Mouse (Mus musculus): ENCODE results near the gene Cited4.

Cited4 gene

GRCm38 (mm10) chr4:120666358-120667024 lies at the start of gene Cited4:
Gene Cited4 (plus strand): TSS chr4:120666572.
- in situ Hi-C loops (cut with MboI; ENCODE audit: low pct_unique_long_range_greater_than_20kb in 1 of 2, low sequenced_read_pairs in 2 of 2, unreplicated experiment in 1 of 2) = no loop called here

GRCm38 (mm10) chr4:120627728-120628127 lies 38.6 kb upstream of the Cited4 start:
- in situ Hi-C loops (cut with MboI; ENCODE audit: low pct_unique_long_range_greater_than_20kb in 1 of 2, low sequenced_read_pairs in 2 of 2, unreplicated experiment in 1 of 2) = no loop called here

GRCm38 (mm10) chr4:120630218-120630931 lies 36.0 kb upstream of the Cited4 start:
- in situ Hi-C loops (cut with MboI; ENCODE audit: low pct_unique_long_range_greater_than_20kb in 1 of 2, low sequenced_read_pairs in 2 of 2, unreplicated experiment in 1 of 2) = no loop called here

GRCm38 (mm10) chr4:120631828-120632227 lies 34.5 kb upstream of the Cited4 start:
- in situ Hi-C loops (cut with MboI; ENCODE audit: low pct_unique_long_range_greater_than_20kb in 1 of 2, low sequenced_read_pairs in 2 of 2, unreplicated experiment in 1 of 2) = no loop called here

GRCm38 (mm10) chr4:120635351-120635750 lies 31.0 kb upstream of the Cited4 start:
- in situ Hi-C loops (cut with MboI; ENCODE audit: low pct_unique_long_range_greater_than_20kb in 1 of 2, low sequenced_read_pairs in 2 of 2, unreplicated experiment in 1 of 2) = no loop called here

GRCm38 (mm10) chr4:120641946-120642345 lies 24.4 kb upstream of the Cited4 start:
- in situ Hi-C loops (cut with MboI; ENCODE audit: low pct_unique_long_range_greater_than_20kb in 1 of 2, low sequenced_read_pairs in 2 of 2, unreplicated experiment in 1 of 2) = no loop called here

- in situ Hi-C loops (cut with MboI; ENCODE audit: low pct_unique_long_range_greater_than_20kb in 1 of 2, low sequenced_read_pairs in 2 of 2, unreplicated experiment in 1 of 2) = no loop called here
Observed at GRCm38 (mm10) chr4:120643899-120644298, 22.5 kb upstream of the Cited4 start.

- in situ Hi-C loops (cut with MboI; ENCODE audit: low pct_unique_long_range_greater_than_20kb in 1 of 2, low sequenced_read_pairs in 2 of 2, unreplicated experiment in 1 of 2) = no loop called here
Observed at GRCm38 (mm10) chr4:120649369-120650207, 16.8 kb upstream of the Cited4 start.

- in situ Hi-C loops (cut with MboI; ENCODE audit: low pct_unique_long_range_greater_than_20kb in 1 of 2, low sequenced_read_pairs in 2 of 2, unreplicated experiment in 1 of 2) = no loop called here
Observed at GRCm38 (mm10) chr4:120650208-120650592, 16.2 kb upstream of the Cited4 start.

GRCm38 (mm10) chr4:120655898-120656297 lies 10.5 kb upstream of the Cited4 start:
- in situ Hi-C loops (cut with MboI; ENCODE audit: low pct_unique_long_range_greater_than_20kb in 1 of 2, low sequenced_read_pairs in 2 of 2, unreplicated experiment in 1 of 2) = no loop called here

GRCm38 (mm10) chr4:120660485-120660884 lies 5.9 kb upstream of the Cited4 start:
- in situ Hi-C loops (cut with MboI; ENCODE audit: low pct_unique_long_range_greater_than_20kb in 1 of 2, low sequenced_read_pairs in 2 of 2, unreplicated experiment in 1 of 2) = no loop called here

GRCm38 (mm10) chr4:120664601-120665000 lies 1.8 kb upstream of the Cited4 start:
- in situ Hi-C loops (cut with MboI; ENCODE audit: low pct_unique_long_range_greater_than_20kb in 1 of 2, low sequenced_read_pairs in 2 of 2, unreplicated experiment in 1 of 2) = no loop called here

- in situ Hi-C loops (cut with MboI; ENCODE audit: low pct_unique_long_range_greater_than_20kb in 1 of 2, low sequenced_read_pairs in 2 of 2, unreplicated experiment in 1 of 2) = no loop called here
Observed at GRCm38 (mm10) chr4:120665144-120665700, 1.1 kb upstream of the Cited4 start.

- in situ Hi-C loops (cut with MboI; ENCODE audit: low pct_unique_long_range_greater_than_20kb in 1 of 2, low sequenced_read_pairs in 2 of 2, unreplicated experiment in 1 of 2) = no loop called here
Observed at GRCm38 (mm10) chr4:120665782-120666181, 590 bp upstream of the Cited4 start.

GRCm38 (mm10) chr4:120667045-120667501 lies 701 bp downstream of the Cited4 start:
- in situ Hi-C loops (cut with MboI; ENCODE audit: low pct_unique_long_range_greater_than_20kb in 1 of 2, low sequenced_read_pairs in 2 of 2, unreplicated experiment in 1 of 2) = no loop called here

- in situ Hi-C loops (cut with MboI; ENCODE audit: low pct_unique_long_range_greater_than_20kb in 1 of 2, low sequenced_read_pairs in 2 of 2, unreplicated experiment in 1 of 2) = no loop called here
Observed at GRCm38 (mm10) chr4:120667555-120667954, 1.2 kb downstream of the Cited4 start.

- in situ Hi-C loops (cut with MboI; ENCODE audit: low pct_unique_long_range_greater_than_20kb in 1 of 2, low sequenced_read_pairs in 2 of 2, unreplicated experiment in 1 of 2) = no loop called here
Observed at GRCm38 (mm10) chr4:120668551-120668950, 2.2 kb downstream of the Cited4 start.

- in situ Hi-C loops (cut with MboI; ENCODE audit: low pct_unique_long_range_greater_than_20kb in 1 of 2, low sequenced_read_pairs in 2 of 2, unreplicated experiment in 1 of 2) = no loop called here
Observed at GRCm38 (mm10) chr4:120669585-120669984, 3.2 kb downstream of the Cited4 start.

- in situ Hi-C loops (cut with MboI; ENCODE audit: low pct_unique_long_range_greater_than_20kb in 1 of 2, low sequenced_read_pairs in 2 of 2, unreplicated experiment in 1 of 2) = no loop called here
Observed at GRCm38 (mm10) chr4:120671046-120671445, 4.7 kb downstream of the Cited4 start.

Measured in mouse embryonic stem cell (cell line).